Mouse (Mus musculus): ENCODE results near the gene Trir. TPM values are rescaled to one million over a fixed set of nuclear protein-coding genes. Genes with fewer than 3 reads are reported as not detected.

Gene Trir
- polyA plus RNA-seq, 1 experiment: not detected

DNA sequence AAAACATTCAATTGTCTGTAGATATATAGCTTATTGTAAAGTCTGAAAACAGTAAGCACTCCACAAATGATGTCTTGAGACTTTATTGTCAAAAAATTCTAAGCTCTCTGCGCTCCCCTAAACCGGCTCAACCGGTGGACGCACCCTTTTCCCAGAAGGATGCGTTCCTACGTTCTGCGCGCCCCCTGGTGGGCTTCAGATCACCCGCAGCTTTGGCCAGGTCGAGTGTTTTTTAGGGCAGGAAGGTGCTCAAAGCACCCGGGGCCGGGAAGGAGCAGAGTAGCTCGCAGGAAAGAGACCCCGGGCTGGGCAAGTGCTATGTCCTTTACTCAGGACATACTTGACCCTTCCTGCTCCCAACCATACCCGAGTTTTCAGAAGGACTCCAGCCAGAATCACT is 36.8 kb upstream of the Trir start:
- Histone ChIP-seq H3K27ac (ENCODE audit: insufficient read depth, low read depth, low read length) (peak overlapping the region; percentile 53), H3K4me3 (ENCODE audit: insufficient read depth, low read depth, low read length) (peak overlapping the region; percentile 43), H3K4me1 (ENCODE audit: control insufficient read depth, insufficient read depth, low read length) (peaks cover 22% of the 10 kb centered on the region)
- TF ChIP-seq POLR2A (IDR thresholded peaks at IDR 0.05; ENCODE audit: insufficient read depth, low read depth, low read length) (no peak), CTCF (IDR thresholded peaks at IDR 0.05; ENCODE audit: insufficient read depth, low read depth, low read length) (peak; percentile 91)
- WGBS: 0% methylated on average over 15 of the region's 15 CpGs

DNA sequence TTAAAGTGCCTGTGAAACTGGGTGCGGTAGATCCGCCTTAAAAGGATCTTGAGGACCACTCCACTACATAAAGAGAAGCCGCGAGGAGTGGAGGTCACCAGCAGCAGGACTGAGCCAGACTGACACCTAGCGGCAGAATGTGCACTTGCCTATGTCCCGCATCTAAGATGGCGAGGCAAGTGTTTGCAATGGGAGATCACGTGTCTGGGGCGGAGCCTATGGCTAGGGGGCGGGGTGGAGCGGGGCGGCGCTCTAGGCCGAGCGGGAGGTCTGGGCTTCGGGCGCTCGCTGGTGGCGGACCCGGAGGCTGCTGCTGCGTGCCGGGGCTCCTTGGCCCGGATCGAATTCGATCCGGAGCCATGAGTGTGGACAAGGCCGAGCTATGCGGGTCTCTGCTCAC is 36.3 kb upstream of the Trir start, which contains the start of gene Hook2:
Hook2 (plus strand) TSS at position 255 of the 400 bp plus-strand sequence.
- no peak; the same call in 1 of the 2 replicates for TF ChIP-seq CTCF (IDR thresholded peaks at IDR 0.05; ENCODE audit: insufficient read depth, low read depth, low read length)
- TF ChIP-seq POLR2A (IDR thresholded peaks at IDR 0.05; ENCODE audit: insufficient read depth, low read depth, low read length): peak; percentile 71; the same call in 1 of the 2 replicates
- H3K4me3 ChIP-seq (ENCODE audit: insufficient read depth, low read depth, low read length): peak within 1 kb of the TSS; percentile 66
- WGBS: under 1% methylated on average over 28 of the region's 28 CpGs
- H3K4me1 ChIP-seq (ENCODE audit: control insufficient read depth, insufficient read depth, low read length): peaks cover 17% of the 10 kb centered on the region
- H3K27ac ChIP-seq (ENCODE audit: insufficient read depth, low read depth, low read length): peak within 1 kb of the TSS; percentile 53

DNA sequence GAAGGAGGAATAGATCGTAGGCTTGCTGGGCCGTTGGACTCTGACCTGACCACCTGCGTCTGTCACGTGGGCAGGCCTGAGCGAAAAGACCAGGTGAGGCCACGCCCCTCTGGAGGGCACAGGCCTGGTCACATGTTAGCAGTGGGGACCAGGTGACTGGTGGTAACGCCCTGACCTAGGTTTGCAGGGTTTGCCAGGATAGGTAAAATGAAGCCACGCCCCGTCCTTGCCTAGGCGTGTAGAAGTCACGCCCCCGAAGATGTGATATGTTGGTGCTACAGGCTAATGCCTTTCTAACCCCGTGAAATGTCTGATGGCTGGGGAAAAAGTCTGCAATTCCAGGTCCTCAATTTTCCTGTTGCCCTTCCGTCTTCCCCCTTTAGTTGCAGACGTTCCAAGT is 35.8 kb upstream of the Trir start:
- Histone ChIP-seq H3K4me3 (ENCODE audit: insufficient read depth, low read depth, low read length) (peak overlapping the region; percentile 66), H3K27ac (ENCODE audit: insufficient read depth, low read depth, low read length) (no peak overlapping the region), H3K4me1 (ENCODE audit: control insufficient read depth, insufficient read depth, low read length) (peaks cover 16% of the 10 kb centered on the region)
- 2% methylated on average over 15 of the region's 15 CpGs for WGBS
- TF ChIP-seq CTCF (IDR thresholded peaks at IDR 0.05; ENCODE audit: insufficient read depth, low read depth, low read length): no peak
- no peak for TF ChIP-seq POLR2A (IDR thresholded peaks at IDR 0.05; ENCODE audit: insufficient read depth, low read depth, low read length)

DNA sequence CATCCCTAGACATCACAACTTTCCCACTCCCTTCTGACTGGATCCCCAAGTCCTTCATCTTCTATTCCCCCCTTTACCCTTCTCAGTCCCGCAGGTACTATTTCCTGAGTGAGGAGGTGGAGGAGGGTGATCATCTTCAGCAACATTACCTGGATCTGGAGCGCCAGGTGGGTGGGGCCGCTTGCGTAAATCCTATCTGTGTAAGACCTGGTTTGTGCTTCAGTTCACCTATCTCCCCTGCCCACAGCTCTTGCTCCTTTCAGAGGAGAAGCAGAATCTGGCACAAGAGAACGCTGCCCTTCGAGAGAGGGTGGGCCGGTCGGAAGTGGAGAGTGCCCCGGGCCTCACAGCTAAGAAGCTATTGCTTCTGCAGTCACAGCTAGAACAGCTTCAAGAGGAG is 32.2 kb upstream of the Trir start:
- no peak overlapping the region for H3K27ac ChIP-seq (ENCODE audit: insufficient read depth, low read depth, low read length)
- 96% methylated on average over 9 of the region's 9 CpGs for WGBS
- TF ChIP-seq POLR2A (IDR thresholded peaks at IDR 0.05; ENCODE audit: insufficient read depth, low read depth, low read length) (no peak), CTCF (IDR thresholded peaks at IDR 0.05; ENCODE audit: insufficient read depth, low read depth, low read length) (no peak)
- no peak overlapping the region for H3K4me3 ChIP-seq (ENCODE audit: insufficient read depth, low read depth, low read length)
- peaks cover 18% of the 10 kb centered on the region for H3K4me1 ChIP-seq (ENCODE audit: control insufficient read depth, insufficient read depth, low read length)

DNA sequence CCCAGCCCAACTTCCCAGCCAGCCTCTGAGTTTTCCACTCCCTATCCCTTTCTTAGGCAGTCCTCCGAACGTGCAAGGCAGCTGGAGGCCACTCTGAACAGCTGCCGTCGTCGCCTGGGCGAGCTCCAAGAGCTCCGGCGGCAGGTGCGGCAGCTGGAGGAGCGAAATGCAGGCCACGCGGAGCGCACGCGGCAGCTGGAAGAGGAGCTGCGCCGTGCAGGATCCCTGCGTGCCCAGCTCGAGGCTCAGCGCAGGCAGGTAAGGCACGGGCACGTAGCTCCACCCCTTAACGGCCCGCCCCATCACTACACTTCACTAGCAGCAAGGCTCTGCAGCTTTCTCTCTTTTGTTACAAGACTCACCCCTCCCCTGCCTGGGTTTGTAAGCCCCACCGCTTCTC is 30.9 kb upstream of the Trir start:
- H3K4me3 ChIP-seq (ENCODE audit: insufficient read depth, low read depth, low read length): no peak overlapping the region
- peaks cover 16% of the 10 kb centered on the region for H3K4me1 ChIP-seq (ENCODE audit: control insufficient read depth, insufficient read depth, low read length)
- TF ChIP-seq CTCF (IDR thresholded peaks at IDR 0.05; ENCODE audit: insufficient read depth, low read depth, low read length) (no peak), POLR2A (IDR thresholded peaks at IDR 0.05; ENCODE audit: insufficient read depth, low read depth, low read length) (no peak)
- WGBS: 24% methylated on average over 25 of the region's 25 CpGs
- no peak overlapping the region for H3K27ac ChIP-seq (ENCODE audit: insufficient read depth, low read depth, low read length)

- Histone ChIP-seq H3K4me3 (ENCODE audit: insufficient read depth, low read depth, low read length) (no peak overlapping the region), H3K27ac (ENCODE audit: insufficient read depth, low read depth, low read length) (no peak overlapping the region), H3K4me1 (ENCODE audit: control insufficient read depth, insufficient read depth, low read length) (peaks cover 10% of the 10 kb centered on the region)
- TF ChIP-seq CTCF (IDR thresholded peaks at IDR 0.05; ENCODE audit: insufficient read depth, low read depth, low read length) (no peak), POLR2A (IDR thresholded peaks at IDR 0.05; ENCODE audit: insufficient read depth, low read depth, low read length) (no peak)
- 89% methylated on average over 5 of the region's 5 CpGs for WGBS
Measured at GRCm38 (mm10) chr8:84996978-84997377, 29.6 kb upstream of the Trir start.

GRCm38 (mm10) chr8:84997649-84998295 is 28.9 kb upstream of the Trir start:
- peaks cover 10% of the 10 kb centered on the region for H3K4me1 ChIP-seq (ENCODE audit: control insufficient read depth, insufficient read depth, low read length)
- TF ChIP-seq POLR2A (IDR thresholded peaks at IDR 0.05; ENCODE audit: insufficient read depth, low read depth, low read length) (0 out of 2 replicates have a peak, but pooled peaks have one; percentile 27), CTCF (IDR thresholded peaks at IDR 0.05; ENCODE audit: insufficient read depth, low read depth, low read length) (peak; percentile 85)
- 3% methylated on average over 19 of the region's 19 CpGs for WGBS
- H3K4me3 ChIP-seq (ENCODE audit: insufficient read depth, low read depth, low read length): 0 out of 2 replicates have a peak overlapping the region, but pooled peaks have one; percentile 2
- no peak overlapping the region for H3K27ac ChIP-seq (ENCODE audit: insufficient read depth, low read depth, low read length)

GRCm38 (mm10) chr8:85007686-85008085 is 18.9 kb upstream of the Trir start:
- no peak overlapping the region for H3K4me3 ChIP-seq (ENCODE audit: insufficient read depth, low read depth, low read length)
- TF ChIP-seq CTCF (IDR thresholded peaks at IDR 0.05; ENCODE audit: insufficient read depth, low read depth, low read length) (no peak), POLR2A (IDR thresholded peaks at IDR 0.05; ENCODE audit: insufficient read depth, low read depth, low read length) (no peak)
- 21% methylated on average over 25 of the region's 25 CpGs for WGBS
- H3K27ac ChIP-seq (ENCODE audit: insufficient read depth, low read depth, low read length): no peak overlapping the region
- H3K4me1 ChIP-seq (ENCODE audit: control insufficient read depth, insufficient read depth, low read length): 0 out of 2 replicates have a peak, but pooled peaks cover 3% of the 10 kb centered on the region

- TF ChIP-seq CTCF (IDR thresholded peaks at IDR 0.05; ENCODE audit: insufficient read depth, low read depth, low read length): no peak
- TF ChIP-seq POLR2A (IDR thresholded peaks at IDR 0.05; ENCODE audit: insufficient read depth, low read depth, low read length): no peak
- Histone ChIP-seq H3K4me1 (ENCODE audit: control insufficient read depth, insufficient read depth, low read length) (peaks cover 8% of the 10 kb centered on the region; the same call in 1 of the 2 replicates), H3K4me3 (ENCODE audit: insufficient read depth, low read depth, low read length) (no peak overlapping the region), H3K27ac (ENCODE audit: insufficient read depth, low read depth, low read length) (no peak overlapping the region)
- 21% methylated on average over 28 of the region's 28 CpGs for WGBS
Measured at GRCm38 (mm10) chr8:85011242-85011641, 15.4 kb upstream of the Trir start.

All from olfactory bulb, adult 2 months (tissue).